Mouse (Mus musculus): Measurements from ENCODE around the gene Capg. TPM values are rescaled to one million over a fixed set of nuclear protein-coding genes. Genes with fewer than 3 reads are reported as not detected.
A peak's percentile ranks its signal among the peaks of the same experiment; 100 is the strongest.

The Capg gene
- total and polyA plus RNA-seq, 3 experiments: 9.5 to 16.1 (median 10.8) TPM

GRCm38 (mm10) chr6:72545377-72545776 lies 1.2 kb downstream of the Capg start:
- Histone ChIP-seq H3K4me3 (no peak overlapping the region), H3K27ac (no peak overlapping the region), H3K36me3 (ENCODE audit: control insufficient read depth, insufficient read depth, low read length) (no peaks in the 10 kb centered on the region), H3K27me3 (ENCODE audit: control insufficient read depth, insufficient read depth, low read length) (no peaks in the 10 kb centered on the region), H3K4me1 (ENCODE audit: control insufficient read depth, insufficient read depth, low read length) (peaks cover 8% of the 10 kb centered on the region), H3K9ac (ENCODE audit: low read depth, low read length) (no peak overlapping the region), H3K79me2 (replicated peaks; ENCODE audit: control insufficient read depth, insufficient read depth, low read length) (no peaks in the 10 kb centered on the region)
- no peak for DNase-seq
- TF ChIP-seq POLR2A (IDR thresholded peaks at IDR 0.05; ENCODE audit: insufficient read depth, low read depth, low read length): no peak
- no peak for TF ChIP-seq EP300 (IDR thresholded peaks at IDR 0.05; ENCODE audit: insufficient read depth, low read depth, low read length)
- no peak for TF ChIP-seq CTCF (IDR thresholded peaks at IDR 0.05)
- WGBS: 77% methylated on average over 7 of the region's 7 CpGs
- intact Hi-C loops (cut with DNase I): no loop called here

GRCm38 (mm10) chr6:72547121-72547520 lies 2.9 kb downstream of the Capg start:
- H3K36me3 ChIP-seq (ENCODE audit: control insufficient read depth, insufficient read depth, low read length): no peaks in the 10 kb centered on the region
- H3K79me2 ChIP-seq (replicated peaks; ENCODE audit: control insufficient read depth, insufficient read depth, low read length): no peaks in the 10 kb centered on the region
- 97% methylated on average over 2 of the region's 2 CpGs for WGBS
- no peaks in the 10 kb centered on the region for H3K27me3 ChIP-seq (ENCODE audit: control insufficient read depth, insufficient read depth, low read length)
- no peak overlapping the region for H3K4me3 ChIP-seq
- no peak overlapping the region for H3K27ac ChIP-seq
- no peak overlapping the region for H3K9ac ChIP-seq (ENCODE audit: low read depth, low read length)
- H3K4me1 ChIP-seq (ENCODE audit: control insufficient read depth, insufficient read depth, low read length): peaks cover 8% of the 10 kb centered on the region
- no peak for DNase-seq
- intact Hi-C loops (cut with DNase I): no loop called here
- peak; percentile 43 for TF ChIP-seq CTCF (IDR thresholded peaks at IDR 0.05)
- TF ChIP-seq POLR2A (IDR thresholded peaks at IDR 0.05; ENCODE audit: insufficient read depth, low read depth, low read length): no peak

- intact Hi-C loops (cut with DNase I): no loop called here
- Histone ChIP-seq H3K27ac (no peak overlapping the region; the same call in 1 of the 2 replicates), H3K4me1 (ENCODE audit: control insufficient read depth, insufficient read depth, low read length) (peaks cover 9% of the 10 kb centered on the region), H3K79me2 (replicated peaks; ENCODE audit: control insufficient read depth, insufficient read depth, low read length) (no peaks in the 10 kb centered on the region), H3K4me3 (no peak overlapping the region), H3K27me3 (ENCODE audit: control insufficient read depth, insufficient read depth, low read length) (no peaks in the 10 kb centered on the region), H3K9ac (ENCODE audit: low read depth, low read length) (no peak overlapping the region), H3K36me3 (ENCODE audit: control insufficient read depth, insufficient read depth, low read length) (no peaks in the 10 kb centered on the region)
- no peak for DNase-seq
- no peak for TF ChIP-seq CTCF (IDR thresholded peaks at IDR 0.05)
- no peak for TF ChIP-seq EP300 (IDR thresholded peaks at IDR 0.05; ENCODE audit: insufficient read depth, low read depth, low read length)
- TF ChIP-seq POLR2A (IDR thresholded peaks at IDR 0.05; ENCODE audit: insufficient read depth, low read depth, low read length): no peak
- 83% methylated on average over 3 of the region's 3 CpGs for WGBS
Measured at GRCm38 (mm10) chr6:72547862-72548261, 3.7 kb downstream of the Capg start.

- peak; percentile 69 to 78 for DNase-seq
- Histone ChIP-seq H3K4me1 (ENCODE audit: control insufficient read depth, insufficient read depth, low read length) (peaks cover 10% of the 10 kb centered on the region), H3K4me3 (0 out of 2 replicates have a peak overlapping the region, but pooled peaks have one; percentile 4), H3K9ac (ENCODE audit: low read depth, low read length) (peak overlapping the region; percentile 7; the same call in 1 of the 2 replicates), H3K27me3 (ENCODE audit: control insufficient read depth, insufficient read depth, low read length) (no peaks in the 10 kb centered on the region), H3K27ac (peak overlapping the region; percentile 77), H3K79me2 (replicated peaks; ENCODE audit: control insufficient read depth, insufficient read depth, low read length) (no peaks in the 10 kb centered on the region), H3K36me3 (ENCODE audit: control insufficient read depth, insufficient read depth, low read length) (no peaks in the 10 kb centered on the region)
- TF ChIP-seq POLR2A (IDR thresholded peaks at IDR 0.05; ENCODE audit: insufficient read depth, low read depth, low read length): peak; percentile 76
- TF ChIP-seq EP300 (IDR thresholded peaks at IDR 0.05; ENCODE audit: insufficient read depth, low read depth, low read length): no peak
- no peak for TF ChIP-seq CTCF (IDR thresholded peaks at IDR 0.05)
- intact Hi-C loops (cut with DNase I): no loop called here
- 38% methylated on average over 9 of the region's 9 CpGs for WGBS
Measured at GRCm38 (mm10) chr6:72549041-72549580, 4.9 kb downstream of the Capg start.

GRCm38 (mm10) chr6:72550025-72550424 lies 5.8 kb downstream of the Capg start:
- 45% methylated on average over 6 of the region's 6 CpGs for WGBS
- no peaks in the 10 kb centered on the region for H3K27me3 ChIP-seq (ENCODE audit: control insufficient read depth, insufficient read depth, low read length)
- no peaks in the 10 kb centered on the region for H3K79me2 ChIP-seq (replicated peaks; ENCODE audit: control insufficient read depth, insufficient read depth, low read length)
- peaks cover 10% of the 10 kb centered on the region for H3K4me1 ChIP-seq (ENCODE audit: control insufficient read depth, insufficient read depth, low read length)
- H3K9ac ChIP-seq (ENCODE audit: low read depth, low read length): no peak overlapping the region
- TF ChIP-seq CTCF (IDR thresholded peaks at IDR 0.05) (no peak), EP300 (IDR thresholded peaks at IDR 0.05; ENCODE audit: insufficient read depth, low read depth, low read length) (no peak), POLR2A (IDR thresholded peaks at IDR 0.05; ENCODE audit: insufficient read depth, low read depth, low read length) (no peak)
- intact Hi-C loops (cut with DNase I): no loop called here
- no peak overlapping the region for H3K4me3 ChIP-seq
- H3K36me3 ChIP-seq (ENCODE audit: control insufficient read depth, insufficient read depth, low read length): no peaks in the 10 kb centered on the region
- no peak for DNase-seq
- H3K27ac ChIP-seq: peak overlapping the region; percentile 77

GRCm38 (mm10) chr6:72550503-72551100 lies 6.4 kb downstream of the Capg start:
- H3K36me3 ChIP-seq (ENCODE audit: control insufficient read depth, insufficient read depth, low read length): no peaks in the 10 kb centered on the region
- H3K9ac ChIP-seq (ENCODE audit: low read depth, low read length): no peak overlapping the region
- H3K27me3 ChIP-seq (ENCODE audit: control insufficient read depth, insufficient read depth, low read length): no peaks in the 10 kb centered on the region
- H3K79me2 ChIP-seq (replicated peaks; ENCODE audit: control insufficient read depth, insufficient read depth, low read length): no peaks in the 10 kb centered on the region
- H3K27ac ChIP-seq: no peak overlapping the region; the same call in 1 of the 2 replicates
- peaks cover 10% of the 10 kb centered on the region for H3K4me1 ChIP-seq (ENCODE audit: control insufficient read depth, insufficient read depth, low read length)
- no peak for DNase-seq
- no peak overlapping the region for H3K4me3 ChIP-seq
- no peak for TF ChIP-seq EP300 (IDR thresholded peaks at IDR 0.05; ENCODE audit: insufficient read depth, low read depth, low read length)
- TF ChIP-seq CTCF (IDR thresholded peaks at IDR 0.05): no peak
- TF ChIP-seq POLR2A (IDR thresholded peaks at IDR 0.05; ENCODE audit: insufficient read depth, low read depth, low read length): no peak
- WGBS: 83% methylated on average over 10 of the region's 10 CpGs
- intact Hi-C loops (cut with DNase I): no loop called here

All from heart, adult 2 months (tissue).